Mouse (Mus musculus): ENCODE data around the gene Cdk17. TPM values are rescaled to one million over a fixed set of nuclear protein-coding genes. Genes with fewer than 3 reads are reported as not detected.
A peak's percentile ranks its signal among the peaks of the same experiment; 100 is the strongest.

The Cdk17 gene
- polyA plus RNA-seq, 1 experiment from 2014 or later = 8.2 TPM

- Histone ChIP-seq H3K27me3 (ENCODE audit: control insufficient read depth, insufficient read depth, low read length) (no peaks in the 10 kb centered on the region), H3K9ac (ENCODE audit: low read length) (no peak overlapping the region), H3K4me2 (replicated peaks; ENCODE audit: low read depth) (no peak overlapping the region), H3K27ac (replicated peaks) (0 out of 2 replicates have a peak overlapping the region, but pooled peaks have one; percentile 30), H3K4me1 (replicated peaks; ENCODE audit: control insufficient read depth, insufficient read depth) (no peaks in the 10 kb centered on the region), H3K9me3 (ENCODE audit: control insufficient read depth, low read length) (no peaks in the 10 kb centered on the region), H3K36me3 (ENCODE audit: control insufficient read depth, insufficient read depth, low read length) (no peaks in the 10 kb centered on the region), H3K4me3 (ENCODE audit: low read depth, low read length) (no peak overlapping the region)
- TF ChIP-seq EP300 (optimal IDR thresholded peaks at IDR 0.05) (no peak), CTCF (IDR thresholded peaks at IDR 0.05; ENCODE audit: low read depth) (no peak)
- ATAC-seq (ENCODE audit: low FRiP score, low TSS enrichment) (no peak), DNase-seq (ENCODE audit: low spot score) (no peak)
- WGBS = 54% methylated on average over 7 of the region's 7 CpGs
Measured at GRCm38 (mm10) chr10:93293621-93294020, 132.9 kb downstream of the Cdk17 start.

- Histone ChIP-seq H3K27me3 (ENCODE audit: control insufficient read depth, insufficient read depth, low read length) (no peaks in the 10 kb centered on the region), H3K4me3 (ENCODE audit: low read depth, low read length) (no peak overlapping the region), H3K9me3 (ENCODE audit: control insufficient read depth, low read length) (no peaks in the 10 kb centered on the region), H3K4me1 (replicated peaks; ENCODE audit: control insufficient read depth, insufficient read depth) (no peaks in the 10 kb centered on the region), H3K36me3 (ENCODE audit: control insufficient read depth, insufficient read depth, low read length) (no peaks in the 10 kb centered on the region), H3K4me2 (replicated peaks; ENCODE audit: low read depth) (no peak overlapping the region), H3K9ac (ENCODE audit: low read length) (no peak overlapping the region), H3K27ac (replicated peaks) (no peak overlapping the region)
- TF ChIP-seq EP300 (optimal IDR thresholded peaks at IDR 0.05) (no peak), CTCF (IDR thresholded peaks at IDR 0.05; ENCODE audit: low read depth) (no peak)
- no peak for ATAC-seq (ENCODE audit: low FRiP score, low TSS enrichment)
- no peak for DNase-seq (ENCODE audit: low spot score)
- WGBS = 60% methylated on average over 20 of the region's 20 CpGs
Measured at GRCm38 (mm10) chr10:93294547-93295219, 134.0 kb downstream of the Cdk17 start.

GRCm38 (mm10) chr10:93297774-93298173 lies 137.1 kb downstream of the Cdk17 start:
- no peak overlapping the region for H3K9ac ChIP-seq (ENCODE audit: low read length)
- no peak for DNase-seq (ENCODE audit: low spot score)
- no peaks in the 10 kb centered on the region for H3K27me3 ChIP-seq (ENCODE audit: control insufficient read depth, insufficient read depth, low read length)
- no peak overlapping the region for H3K4me2 ChIP-seq (replicated peaks; ENCODE audit: low read depth)
- no peaks in the 10 kb centered on the region for H3K4me1 ChIP-seq (replicated peaks; ENCODE audit: control insufficient read depth, insufficient read depth)
- TF ChIP-seq EP300 (optimal IDR thresholded peaks at IDR 0.05) = no peak
- TF ChIP-seq CTCF (IDR thresholded peaks at IDR 0.05; ENCODE audit: low read depth) = peak; percentile 40; the same call in 1 of the 2 replicates
- 41% methylated on average over 5 of the region's 5 CpGs for WGBS
- no peaks in the 10 kb centered on the region for H3K36me3 ChIP-seq (ENCODE audit: control insufficient read depth, insufficient read depth, low read length)
- no peak for ATAC-seq (ENCODE audit: low FRiP score, low TSS enrichment)
- no peak overlapping the region; the same call in 1 of the 2 replicates for H3K27ac ChIP-seq (replicated peaks)
- H3K4me3 ChIP-seq (ENCODE audit: low read depth, low read length) = no peak overlapping the region
- no peaks in the 10 kb centered on the region for H3K9me3 ChIP-seq (ENCODE audit: control insufficient read depth, low read length)

- peak overlapping the region; percentile 53 for H3K27ac ChIP-seq (replicated peaks)
- H3K36me3 ChIP-seq (ENCODE audit: control insufficient read depth, insufficient read depth, low read length) = no peaks in the 10 kb centered on the region
- 59% methylated on average over 6 of the region's 7 CpGs for WGBS
- no peak for DNase-seq (ENCODE audit: low spot score)
- H3K4me3 ChIP-seq (ENCODE audit: low read depth, low read length) = no peak overlapping the region
- no peaks in the 10 kb centered on the region for H3K9me3 ChIP-seq (ENCODE audit: control insufficient read depth, low read length)
- H3K27me3 ChIP-seq (ENCODE audit: control insufficient read depth, insufficient read depth, low read length) = no peaks in the 10 kb centered on the region
- no peak for TF ChIP-seq EP300 (optimal IDR thresholded peaks at IDR 0.05)
- TF ChIP-seq CTCF (IDR thresholded peaks at IDR 0.05; ENCODE audit: low read depth) = no peak
- 0 out of 2 replicates have a peak, but pooled peaks have one; percentile 21 for ATAC-seq (ENCODE audit: low FRiP score, low TSS enrichment)
- no peak overlapping the region for H3K4me2 ChIP-seq (replicated peaks; ENCODE audit: low read depth)
- H3K4me1 ChIP-seq (replicated peaks; ENCODE audit: control insufficient read depth, insufficient read depth) = no peaks in the 10 kb centered on the region
- H3K9ac ChIP-seq (ENCODE audit: low read length) = no peak overlapping the region
Measured at GRCm38 (mm10) chr10:93298208-93298607, 137.5 kb downstream of the Cdk17 start.

GRCm38 (mm10) chr10:93301831-93302230 lies 141.2 kb downstream of the Cdk17 start:
- H3K27ac ChIP-seq (replicated peaks) = 0 out of 2 replicates have a peak overlapping the region, but pooled peaks have one; percentile 13
- ATAC-seq (ENCODE audit: low FRiP score, low TSS enrichment) (no peak), DNase-seq (ENCODE audit: low spot score) (no peak)
- no peaks in the 10 kb centered on the region for H3K9me3 ChIP-seq (ENCODE audit: control insufficient read depth, low read length)
- H3K4me3 ChIP-seq (ENCODE audit: low read depth, low read length) = no peak overlapping the region
- H3K27me3 ChIP-seq (ENCODE audit: control insufficient read depth, insufficient read depth, low read length) = no peaks in the 10 kb centered on the region
- H3K4me1 ChIP-seq (replicated peaks; ENCODE audit: control insufficient read depth, insufficient read depth) = no peaks in the 10 kb centered on the region
- 65% methylated on average over 8 of the region's 8 CpGs for WGBS
- H3K36me3 ChIP-seq (ENCODE audit: control insufficient read depth, insufficient read depth, low read length) = no peaks in the 10 kb centered on the region
- H3K4me2 ChIP-seq (replicated peaks; ENCODE audit: low read depth) = no peak overlapping the region
- TF ChIP-seq EP300 (optimal IDR thresholded peaks at IDR 0.05) = no peak
- TF ChIP-seq CTCF (IDR thresholded peaks at IDR 0.05; ENCODE audit: low read depth) = no peak
- no peak overlapping the region for H3K9ac ChIP-seq (ENCODE audit: low read length)

- WGBS = 73% methylated on average over 4 of the region's 4 CpGs
- Histone ChIP-seq H3K36me3 (ENCODE audit: control insufficient read depth, insufficient read depth, low read length) (no peaks in the 10 kb centered on the region), H3K4me1 (replicated peaks; ENCODE audit: control insufficient read depth, insufficient read depth) (no peaks in the 10 kb centered on the region), H3K4me2 (replicated peaks; ENCODE audit: low read depth) (no peak overlapping the region), H3K4me3 (ENCODE audit: low read depth, low read length) (no peak overlapping the region), H3K9me3 (ENCODE audit: control insufficient read depth, low read length) (no peaks in the 10 kb centered on the region), H3K27me3 (ENCODE audit: control insufficient read depth, insufficient read depth, low read length) (no peaks in the 10 kb centered on the region), H3K27ac (replicated peaks) (no peak overlapping the region), H3K9ac (ENCODE audit: low read length) (no peak overlapping the region)
- no peak for DNase-seq (ENCODE audit: low spot score)
- no peak for ATAC-seq (ENCODE audit: low FRiP score, low TSS enrichment)
- TF ChIP-seq EP300 (optimal IDR thresholded peaks at IDR 0.05) (no peak), CTCF (IDR thresholded peaks at IDR 0.05; ENCODE audit: low read depth) (no peak)
Measured at GRCm38 (mm10) chr10:93303231-93303630, 142.6 kb downstream of the Cdk17 start.

Data from stomach, postnatal 0 days (tissue).